Comparison of ENCODE assay signal across 12 mouse cellular contexts in genomic region chr19:44640551-44640950, GRCm38 (mm10).
DNase-seq lines count a peak whose midpoint lies in the region; ATAC-seq and TF ChIP-seq lines count a peak whose summit lies in the region.
"Had no signal": no experiment of that assay in that cellular context is flagged by ENCODE, and none has a peak within 500 bp of the region (broad histone marks: within the 10 kb centered on the region; RNA-seq: fewer than 3 reads in every experiment).

No protein-coding gene starts in this region.

- peaks cover 38% of the 10 kb centered on the region for H3K27me3 ChIP-seq in intestine, embryonic 14.5 days (replicated peaks; ENCODE audit: control insufficient read depth, insufficient read depth, low read length)
- H3K27me3 ChIP-seq in intestine, postnatal 0 days (replicated peaks; ENCODE audit: control insufficient read depth, insufficient read depth, low read length), result peaks cover 39% of the 10 kb centered on the region
- peaks cover 41% of the 10 kb centered on the region for H3K27me3 ChIP-seq in embryonic facial prominence, embryonic 14.5 days (replicated peaks; ENCODE audit: control insufficient read depth, insufficient read depth, low read length)
- H3K27me3 ChIP-seq in hindbrain, embryonic 15.5 days, result 0 out of 2 replicates have a peak, but pooled peaks cover 3% of the 10 kb centered on the region
- H3K27me3 ChIP-seq in midbrain, embryonic 15.5 days (replicated peaks), result peaks cover 32% of the 10 kb centered on the region

- TF ChIP-seq CTCF in intestine, postnatal 0 days (IDR thresholded peaks at IDR 0.05; ENCODE audit: low read depth), result no peak

- no peak for DNase-seq in intestine, embryonic 14.5 days (ENCODE audit: low spot score)
- DNase-seq in embryonic facial prominence, embryonic 14.5 days (ENCODE audit: low spot score), result no peak
- DNase-seq in left cerebral cortex, adult 8-10 months (ENCODE audit: low spot score in 2 of 2), result no peak
- no peak for DNase-seq in natural killer cell, adult 2 months (ENCODE audit: low spot score in 2 of 2)
- DNase-seq: gastrocnemius, postnatal 36 days; lung, postnatal 36 days; thymus, adult 18-20 months had no signal

- H3K9me3 ChIP-seq in intestine, embryonic 14.5 days (ENCODE audit: control insufficient read depth, low read length), result no peaks in the 10 kb centered on the region
- H3K9me3 ChIP-seq in intestine, postnatal 0 days (ENCODE audit: control insufficient read depth), result no peaks in the 10 kb centered on the region
- no peaks in the 10 kb centered on the region for H3K9me3 ChIP-seq in embryonic facial prominence, embryonic 14.5 days (ENCODE audit: control insufficient read depth, low read length)
- H3K9me3 ChIP-seq in hindbrain, embryonic 15.5 days, result no peaks in the 10 kb centered on the region
- no peaks in the 10 kb centered on the region for H3K9me3 ChIP-seq in midbrain, embryonic 15.5 days

- no peaks in the 10 kb centered on the region for H3K36me3 ChIP-seq in intestine, embryonic 14.5 days (ENCODE audit: control insufficient read depth, insufficient read depth, low read length)
- no peaks in the 10 kb centered on the region for H3K36me3 ChIP-seq in intestine, postnatal 0 days (ENCODE audit: control insufficient read depth, insufficient read depth)
- no peaks in the 10 kb centered on the region for H3K36me3 ChIP-seq in embryonic facial prominence, embryonic 14.5 days (ENCODE audit: control insufficient read depth, insufficient read depth, low read length)
- H3K36me3 ChIP-seq in hindbrain, embryonic 15.5 days, result no peaks in the 10 kb centered on the region
- no peaks in the 10 kb centered on the region for H3K36me3 ChIP-seq in midbrain, embryonic 15.5 days (replicated peaks)

- H3K4me3 ChIP-seq in intestine, embryonic 14.5 days (ENCODE audit: low read depth, low read length), result no peak overlapping the region
- no peak overlapping the region for H3K4me3 ChIP-seq in intestine, postnatal 0 days (ENCODE audit: low read depth, low read length)
- H3K4me3 ChIP-seq in embryonic facial prominence, embryonic 14.5 days (ENCODE audit: low read depth, low read length), result peak overlapping the region; percentile 28
- peak overlapping the region; percentile 28; the same call in 1 of the 2 replicates for H3K4me3 ChIP-seq in hindbrain, embryonic 15.5 days
- H3K4me3 ChIP-seq in midbrain, embryonic 15.5 days, result peak overlapping the region; percentile 28

- no peak for ATAC-seq in intestine, embryonic 14.5 days (replicated peaks; ENCODE audit: low FRiP score, low TSS enrichment, low read depth)
- ATAC-seq in intestine, postnatal 0 days, result no peak
- no peak for ATAC-seq in embryonic facial prominence, embryonic 14.5 days (ENCODE audit: low read depth)
- no peak for ATAC-seq in hindbrain, embryonic 15.5 days (ENCODE audit: low FRiP score, low read depth)
- ATAC-seq in midbrain, embryonic 15.5 days (replicated peaks), result no peak
- no peak for ATAC-seq in activated CD4-positive, CD25-positive, alpha-beta regulatory T cell, adult 4 months
- ATAC-seq: CD4-positive, CD25-positive, alpha-beta regulatory T cell, adult 4 months had no signal

- H3K27ac ChIP-seq in intestine, embryonic 14.5 days (ENCODE audit: low read depth), result no peak overlapping the region
- H3K27ac ChIP-seq in intestine, postnatal 0 days (ENCODE audit: low read depth, low read length), result no peak overlapping the region
- H3K27ac ChIP-seq in embryonic facial prominence, embryonic 14.5 days (replicated peaks; ENCODE audit: low read depth, low read length), result no peak overlapping the region
- H3K27ac ChIP-seq in hindbrain, embryonic 15.5 days (replicated peaks), result 0 out of 2 replicates have a peak overlapping the region, but pooled peaks have one; percentile 36
- H3K27ac ChIP-seq in midbrain, embryonic 15.5 days, result no peak overlapping the region

- H3K4me1 ChIP-seq in intestine, embryonic 14.5 days (replicated peaks; ENCODE audit: control insufficient read depth, insufficient read depth, low read length), result peaks cover 3% of the 10 kb centered on the region; the same call in 1 of the 2 replicates
- no peaks in the 10 kb centered on the region for H3K4me1 ChIP-seq in intestine, postnatal 0 days (replicated peaks; ENCODE audit: control insufficient read depth, insufficient read depth, low read length)
- peaks cover 4% of the 10 kb centered on the region; the same call in 1 of the 2 replicates for H3K4me1 ChIP-seq in embryonic facial prominence, embryonic 14.5 days (ENCODE audit: control insufficient read depth, insufficient read depth, low read length)
- H3K4me1 ChIP-seq in hindbrain, embryonic 15.5 days (replicated peaks), result peaks cover 12% of the 10 kb centered on the region
- peaks cover 7% of the 10 kb centered on the region for H3K4me1 ChIP-seq in midbrain, embryonic 15.5 days

- H3K4me2 ChIP-seq in intestine, embryonic 14.5 days (ENCODE audit: low read length), result peak overlapping the region; percentile 56
- no peak overlapping the region for H3K4me2 ChIP-seq in intestine, postnatal 0 days (replicated peaks; ENCODE audit: low read depth)
- H3K4me2 ChIP-seq in embryonic facial prominence, embryonic 14.5 days (ENCODE audit: low read depth, low read length), result peak overlapping the region; percentile 54
- H3K4me2 ChIP-seq in hindbrain, embryonic 15.5 days, result peak overlapping the region; percentile 58
- H3K4me2 ChIP-seq in midbrain, embryonic 15.5 days, result peak overlapping the region; percentile 67

- 0% methylated on average over 1 of the region's 1 CpGs for WGBS in intestine, embryonic 14.5 days
- WGBS in intestine, postnatal 0 days, result 0% methylated on average over 1 of the region's 1 CpGs
- WGBS in embryonic facial prominence, embryonic 14.5 days, result 0% methylated on average over 1 of the region's 1 CpGs
- WGBS in hindbrain, embryonic 15.5 days, result 0% methylated on average over 1 of the region's 1 CpGs
- 6% methylated on average over 1 of the region's 1 CpGs for WGBS in midbrain, embryonic 15.5 days

- no peak overlapping the region for H3K9ac ChIP-seq in intestine, embryonic 14.5 days (ENCODE audit: low read length)
- H3K9ac ChIP-seq in intestine, postnatal 0 days (ENCODE audit: low read depth, low read length), result no peak overlapping the region
- no peak overlapping the region for H3K9ac ChIP-seq in embryonic facial prominence, embryonic 14.5 days (ENCODE audit: low read depth, low read length)
- no peak overlapping the region for H3K9ac ChIP-seq in hindbrain, embryonic 15.5 days
- H3K9ac ChIP-seq in midbrain, embryonic 15.5 days, result peak overlapping the region; percentile 28; the same call in 1 of the 2 replicates

Comparison
In these comparisons a context has a peak if more than half of its experiments do, and no peak if none do; other contexts are left out.
1. H3K4me3 ChIP-seq: peak in embryonic facial prominence, embryonic 14.5 days (single experiment), hindbrain, embryonic 15.5 days (single experiment) and midbrain, embryonic 15.5 days (single experiment); none in intestine, embryonic 14.5 days (single experiment) and intestine, postnatal 0 days (single experiment).